Mouse (Mus musculus) hematopoietic stem cell, adult 5-6 weeks (primary cell): ENCODE data around the gene Trp73. TPM values are rescaled to one million over a fixed set of nuclear protein-coding genes. Genes with fewer than 3 reads are reported as not detected.

Experiments
- ATAC-seq, 2 experiments: fragments of 125-278 bp in 1 of 2; replicated peaks in 1 of 2; 2 replicates each; pipeline ENCODE4 v1.8.0; 2016 to 2017; ENCODE audit warnings: inconsistent platforms in 2 of 2, mild to moderate bottlenecking in 2 of 2, moderate number of reproducible peaks in 2 of 2, low read depth in 1 of 2, moderate TSS enrichment in 1 of 2; ENCODE audit not compliant: low FRiP score in 2 of 2, poor library complexity in 2 of 2, severe bottlenecking in 2 of 2, insufficient read depth in 1 of 2, low TSS enrichment in 1 of 2
- total RNA-seq: library from RNA; stranded (forward); fragments of 172-1452, 232-1000 nt; gene quantifications from 2 replicates; pipeline ENCODE4 v1.2.3, GENCODE M21; 2017

The Trp73 gene
- total RNA-seq, 1 experiment from 2014 or later, result not detected

- peak in 1 of 2 experiments; percentile 24; a peak in 2 of 4 replicates for ATAC-seq
Measured at GRCm38 (mm10) chr4:154023754-154024601, 116.0 kb downstream of the Trp73 start.

DNA sequence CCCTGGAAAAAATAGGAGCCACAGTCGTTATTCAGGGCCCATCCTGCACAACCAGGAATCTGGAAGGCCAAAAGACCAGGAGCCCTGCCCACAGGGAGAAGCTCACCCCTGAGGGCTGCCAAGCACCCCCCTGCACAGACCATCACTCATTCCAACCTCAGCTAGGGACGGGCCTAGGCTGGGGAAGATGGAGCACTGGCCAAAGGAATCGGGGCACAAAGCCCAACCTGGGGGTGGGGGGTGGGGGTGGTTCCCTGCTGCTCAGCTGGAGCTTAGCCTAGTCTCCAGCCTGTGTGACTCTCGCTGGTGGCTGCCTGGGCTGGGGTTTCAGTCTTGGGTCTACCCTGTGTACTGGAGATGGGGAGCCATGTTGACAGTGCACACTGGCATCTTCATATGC lies 117.2 kb downstream of the Trp73 start:
- ATAC-seq, result no peak

DNA sequence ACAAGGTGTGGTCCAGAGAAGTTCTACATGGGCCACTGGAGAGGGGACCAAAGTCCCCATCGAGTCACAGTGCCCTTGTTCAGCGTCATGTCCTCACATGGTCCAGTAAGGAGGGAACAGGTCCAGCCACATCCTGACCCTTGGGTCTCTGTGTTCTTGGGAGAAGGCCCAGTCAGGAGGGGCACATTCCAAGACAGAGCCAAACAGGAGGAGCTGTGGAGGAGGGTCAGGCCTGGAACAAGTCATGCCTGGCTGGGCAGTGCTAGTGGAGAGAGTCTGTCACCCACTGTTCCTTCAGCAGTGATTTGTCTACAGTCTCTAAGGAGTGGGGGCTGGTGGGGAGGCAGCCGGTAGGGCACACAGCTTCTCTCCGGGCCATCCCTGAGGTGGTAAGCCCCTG lies 117.6 kb downstream of the Trp73 start:
- ATAC-seq, result no peak

- ATAC-seq, result no peak
Measured at GRCm38 (mm10) chr4:154021432-154021831, 118.6 kb downstream of the Trp73 start.

DNA sequence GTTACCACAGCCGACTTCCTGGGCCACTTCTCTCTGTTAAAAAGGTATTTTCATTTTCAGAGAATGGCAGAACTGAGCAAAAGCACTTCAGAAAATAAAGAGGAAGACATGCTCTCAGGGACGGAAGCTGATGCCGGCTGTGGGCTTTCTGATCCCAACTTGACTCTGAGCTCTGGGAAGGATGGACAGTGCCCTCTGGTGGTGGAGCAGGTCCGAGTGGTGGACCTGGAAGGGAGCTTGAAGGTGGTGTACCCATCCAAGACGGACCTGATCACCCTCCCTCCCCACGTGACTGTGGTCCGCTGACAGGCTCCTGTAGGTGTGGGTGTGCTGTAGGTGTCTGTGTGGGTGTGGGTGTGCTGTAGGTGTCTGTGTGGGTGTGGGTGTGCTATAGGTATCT lies 120.4 kb downstream of the Trp73 start:
- peak; percentile 22 to 29; a peak in 2 of 4 replicates for ATAC-seq

DNA sequence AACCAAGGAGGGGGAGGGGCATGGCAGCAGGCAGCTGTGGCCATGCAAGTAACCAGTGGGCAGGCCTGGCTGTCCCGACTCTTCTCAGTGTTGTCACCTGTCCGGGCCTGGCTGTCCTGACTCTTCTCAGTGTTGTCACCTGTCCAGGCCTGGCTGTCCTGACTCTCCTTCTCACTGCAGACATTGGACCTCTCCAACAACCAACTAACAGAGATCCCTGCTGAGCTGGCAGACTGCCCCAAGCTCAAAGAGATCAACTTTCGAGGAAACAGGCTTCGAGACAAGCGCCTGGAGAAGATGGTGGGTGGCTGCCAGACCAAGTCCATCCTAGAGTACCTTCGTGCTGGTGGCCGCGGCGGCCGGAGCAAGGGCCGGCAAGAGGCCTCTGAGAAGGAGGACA lies 124.5 kb downstream of the Trp73 start:
- no peak for ATAC-seq

DNA sequence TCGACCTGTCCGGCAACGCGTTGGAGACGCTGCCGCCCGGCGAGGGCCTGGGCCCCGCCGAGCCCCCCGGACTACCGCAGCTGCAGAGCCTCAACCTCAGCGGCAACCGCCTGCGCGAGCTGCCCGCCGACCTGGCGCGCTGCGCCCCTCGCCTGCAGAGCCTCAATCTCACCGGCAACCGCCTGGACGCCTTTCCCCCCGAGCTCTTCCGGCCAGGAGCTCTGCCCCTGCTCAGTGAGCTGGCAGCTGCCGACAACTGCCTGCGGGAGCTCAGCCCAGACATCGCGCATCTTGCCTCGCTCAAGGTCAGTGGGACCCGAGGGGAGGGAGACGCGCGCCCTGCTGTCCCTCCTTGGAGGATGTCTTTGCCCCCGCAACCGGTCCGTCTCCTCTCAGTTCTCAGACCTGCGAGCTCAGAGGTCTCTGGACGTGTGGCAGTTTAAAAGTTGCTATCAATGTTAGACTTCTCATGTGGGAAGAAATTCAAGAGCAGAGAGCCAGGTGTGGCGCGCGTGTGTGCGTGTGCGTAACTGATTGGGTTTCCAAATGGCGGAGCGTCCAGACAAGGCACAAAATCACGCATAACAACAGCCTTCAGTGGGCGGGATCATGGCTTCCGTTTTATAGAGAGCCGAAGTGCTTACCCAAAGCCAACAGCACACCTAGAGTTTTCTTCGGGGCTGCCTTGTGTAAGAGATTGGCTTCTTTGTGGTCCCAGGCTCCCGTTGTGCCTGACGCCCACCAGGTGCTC lies 127.7 kb downstream of the Trp73 start:
- ATAC-seq, result peak; percentile 39 to 46

DNA sequence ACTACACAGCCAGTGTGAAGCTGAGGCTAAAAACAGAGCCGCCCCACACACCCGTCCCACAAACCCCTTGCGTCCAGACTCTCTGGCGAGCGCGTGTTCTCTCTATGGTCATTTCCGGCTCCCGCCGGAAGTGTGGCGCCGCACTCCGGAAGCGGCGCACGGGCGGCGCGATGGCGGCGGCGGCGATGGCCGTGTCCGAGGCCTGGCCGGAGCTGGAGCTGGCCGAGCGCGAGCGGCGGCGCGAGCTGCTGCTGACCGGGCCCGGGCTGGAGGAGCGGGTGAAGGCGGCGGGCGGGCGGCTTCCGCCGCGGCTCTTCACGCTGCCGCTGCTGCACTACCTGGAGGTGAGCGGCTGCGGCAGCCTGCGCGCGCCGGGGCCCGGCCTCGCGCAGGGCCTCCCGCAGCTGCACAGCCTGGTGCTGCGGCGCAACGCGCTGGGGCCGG lies 128.3 kb downstream of the Trp73 start, which contains the start of gene Lrrc47:
Gene Lrrc47 (plus strand): TSS at position 86 of the 444 bp plus-strand sequence.
- ATAC-seq, result peak; percentile 85 to 88

- ATAC-seq, result peak in 1 of 2 experiments; percentile 54; a peak in 2 of 4 replicates
Measured at GRCm38 (mm10) chr4:154010907-154011645, 128.9 kb downstream of the Trp73 start.

DNA sequence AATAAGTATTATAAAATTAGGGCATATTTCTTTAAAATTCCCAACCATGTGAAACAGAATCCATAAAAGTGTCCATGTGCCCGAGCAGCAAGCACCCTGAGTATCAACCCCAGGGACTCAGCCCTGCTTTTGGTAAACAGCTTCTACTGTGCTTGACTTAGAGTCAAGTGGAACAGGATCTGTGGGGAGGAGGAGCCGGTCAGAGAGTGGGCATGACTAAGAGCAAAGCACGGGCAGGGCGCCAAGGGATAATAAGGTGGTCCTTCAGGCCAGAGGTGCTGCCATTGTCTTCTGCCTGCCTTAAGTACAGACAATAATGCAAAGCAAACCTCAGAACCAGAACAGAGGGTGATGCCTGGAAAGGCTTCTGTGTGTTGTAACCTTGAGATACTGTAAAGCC lies 132.2 kb downstream of the Trp73 start:
- no peak for ATAC-seq

- no peak for ATAC-seq
Measured at GRCm38 (mm10) chr4:154006264-154006663, 133.7 kb downstream of the Trp73 start.

Other genes with a start within 250 kb of the Trp73 start
- 23.8 and 27.0 TPM in 2 replicates for gene A430005L14Rik, start 183.0 kb downstream of the Trp73 start, total RNA-seq
- 6.6 and 13.4 TPM in 2 replicates for gene Dffb, start 165.1 kb downstream of the Trp73 start, total RNA-seq
- gene Cep104, start 165.0 kb downstream of the Trp73 start, total RNA-seq, result 6.0 and 7.8 TPM in 2 replicates
- gene Lrrc47, start 128.5 kb downstream of the Trp73 start, total RNA-seq, result 26.6 and 34.7 TPM in 2 replicates
- 0.94 and 1.4 TPM in 2 replicates for gene Smim1, start 114.0 kb downstream of the Trp73 start, total RNA-seq
- not detected in 2 replicates for gene Ccdc27, start 97.5 kb downstream of the Trp73 start, total RNA-seq
- gene Wrap73, start 2.2 kb upstream of the Trp73 start, total RNA-seq, result 5.8 and 19.1 TPM in 2 replicates
- 41.7 and 47.3 TPM in 2 replicates for gene Tprgl, start 20.5 kb upstream of the Trp73 start, total RNA-seq
- gene Megf6, start 30.5 kb upstream of the Trp73 start, total RNA-seq, result not detected in 2 replicates
- 0.25 TPM in 1 of 2 replicates, not detected in the other for gene Arhgef16, start 161.5 kb upstream of the Trp73 start, total RNA-seq
- gene B230104I21Rik, start 195.9 kb upstream of the Trp73 start, total RNA-seq, result not detected in 2 replicates